Mouse (Mus musculus) kidney, adult 18-20 months (tissue): ENCODE data around the gene Rasl11a.
"Not testable (repeated sequence)": the region's sequence is repeated elsewhere in the genome, so short reads cannot be mapped to it uniquely, and the experiment has no call there.

Source experiments
- DNase-seq: peaks from one replicate; pipeline ENCODE4 v3.0.0; 2021

Gene Rasl11a

DNA sequence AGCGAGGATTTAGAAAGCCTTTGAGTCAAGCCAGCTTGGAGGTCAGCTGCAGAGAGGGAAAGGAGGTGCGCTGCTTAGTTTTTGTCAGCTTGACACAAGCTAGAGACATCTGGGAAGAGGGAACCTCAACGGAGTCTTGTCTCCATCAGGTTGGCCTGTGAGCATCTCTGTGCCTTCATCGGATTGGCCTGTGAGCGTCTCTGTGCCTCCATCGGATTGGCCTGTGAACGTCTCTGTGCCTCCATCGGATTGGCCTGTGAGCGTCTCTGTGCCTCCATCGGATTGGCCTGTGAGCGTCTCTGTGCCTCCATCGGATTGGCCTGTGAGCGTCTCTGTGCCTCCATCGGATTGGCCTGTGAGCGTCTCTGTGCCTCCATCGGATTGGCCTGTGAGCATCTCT lies 50.8 kb downstream of the Rasl11a start:
- not testable (repeated sequence) for DNase-seq

DNA sequence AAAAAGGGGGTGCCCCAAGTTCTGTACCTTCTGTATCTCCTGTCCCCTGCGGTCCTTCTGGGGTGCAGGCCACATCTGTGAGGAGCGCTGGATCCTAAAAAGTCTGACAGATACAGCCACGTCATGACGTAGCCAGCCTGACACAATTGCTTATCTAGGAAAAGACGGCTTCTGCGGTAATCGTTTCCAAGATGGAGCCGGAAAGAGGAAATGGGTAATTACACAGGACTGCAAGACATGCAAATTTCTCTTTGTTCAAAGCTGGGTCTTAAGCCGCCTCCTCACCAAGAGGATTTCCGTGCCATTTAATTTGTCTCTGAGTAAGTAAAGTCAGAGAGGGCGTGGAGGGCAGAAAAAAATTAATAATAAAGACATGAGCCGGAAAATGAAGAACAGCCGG lies 52.1 kb downstream of the Rasl11a start:
- no peak for DNase-seq
